Mouse (Mus musculus): ENCODE measurements around the gene Nrk.

The Nrk gene

DNA sequence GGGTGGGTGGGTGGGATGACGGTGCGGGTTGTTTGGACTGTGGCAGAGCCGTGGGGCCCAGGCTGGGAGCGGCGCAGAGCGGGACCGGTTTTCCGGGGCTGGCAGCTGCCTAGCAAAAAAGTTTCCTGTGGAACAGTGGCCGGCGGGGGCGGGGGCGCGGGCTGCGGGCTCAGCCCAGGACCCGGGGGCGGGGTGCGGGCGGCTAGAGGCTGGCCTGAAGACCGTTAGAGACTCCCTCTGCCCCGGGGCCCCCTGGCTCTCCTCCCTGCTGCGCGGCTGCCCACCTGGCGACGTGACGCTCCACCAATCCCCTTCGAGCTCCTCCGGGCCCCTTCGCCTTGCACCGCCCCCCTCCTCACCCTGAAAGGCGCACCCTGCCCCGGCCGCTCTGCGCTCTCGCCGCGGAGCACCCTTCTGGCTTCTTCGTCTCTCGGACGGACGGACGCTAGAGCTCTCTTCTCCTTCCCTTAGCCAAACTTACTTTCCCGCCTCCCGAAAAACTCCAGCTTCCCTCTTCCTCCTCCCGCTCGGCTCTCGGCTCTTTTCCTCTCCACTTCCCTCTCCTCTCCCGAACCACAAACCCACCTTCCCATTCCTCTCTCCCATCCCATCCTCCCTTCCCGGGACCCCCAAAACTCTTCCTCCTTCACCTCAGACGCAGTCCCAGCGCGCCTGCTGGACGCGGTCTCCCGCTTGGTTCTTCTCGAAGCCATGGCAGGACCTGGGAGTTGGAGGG lies at the start of gene Nrk:
TSS of gene Nrk (plus strand) at position 390 of the 736 bp plus-strand sequence.
- DNase-seq = no peak

DNA sequence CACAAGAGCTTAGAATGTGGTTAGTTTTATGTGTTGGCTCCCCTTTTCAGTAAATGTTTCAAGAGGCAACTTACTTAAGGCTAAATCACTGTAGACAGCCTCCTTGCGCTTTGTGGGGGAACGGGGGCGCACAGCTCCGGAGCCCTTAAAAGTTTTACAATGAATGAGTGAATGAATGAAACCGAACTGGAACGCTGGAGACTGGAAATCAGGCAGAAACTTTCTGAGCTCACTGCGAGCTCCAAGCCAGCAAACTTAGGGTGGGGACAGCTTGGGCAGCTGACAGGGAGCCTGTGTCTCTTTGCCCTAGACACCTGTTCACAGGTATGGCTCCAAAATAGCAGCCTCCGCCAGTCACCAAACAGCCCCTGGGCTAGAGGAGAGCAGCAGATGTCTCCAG lies 864 bp upstream of the Nrk start:
- DNase-seq = no peak

DNA sequence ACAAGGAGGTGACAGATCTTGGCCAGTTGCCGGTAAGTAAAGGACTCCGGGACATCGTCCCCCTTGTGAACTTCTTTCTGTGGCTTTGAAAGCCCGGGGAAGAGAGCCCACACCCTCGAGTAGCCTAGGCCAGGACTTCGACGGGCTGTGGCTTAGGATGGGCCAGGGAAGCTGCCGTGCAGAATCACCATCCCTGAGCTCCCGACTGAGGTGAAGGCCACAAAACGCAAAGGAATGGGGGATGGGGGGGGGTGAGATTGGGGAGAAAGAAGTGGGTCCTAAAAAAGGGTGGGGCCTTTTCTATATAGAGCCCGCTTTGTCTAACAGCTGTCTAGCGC lies 516 bp downstream of the Nrk start:
- no peak for DNase-seq

DNA sequence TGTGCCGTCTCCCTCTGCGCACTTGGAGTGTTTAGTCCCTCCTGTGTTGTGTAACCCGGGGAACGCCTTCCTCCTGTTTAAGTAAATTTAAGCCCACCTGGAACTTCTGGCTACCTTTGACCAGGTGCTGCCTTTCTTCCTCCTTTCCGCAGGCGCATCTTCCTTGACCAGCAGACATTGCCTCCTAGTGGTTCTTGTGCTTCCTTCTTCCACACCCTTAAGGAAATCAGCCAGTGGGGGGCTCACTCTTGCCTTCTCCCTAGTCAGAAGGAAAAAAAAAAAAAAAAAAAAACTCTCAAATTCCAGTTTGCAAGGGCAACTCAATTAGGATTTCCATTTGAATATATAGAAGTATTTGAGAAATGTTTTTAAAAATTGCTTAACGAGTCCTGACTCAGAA lies 4.8 kb downstream of the Nrk start:
- no peak for DNase-seq

DNA sequence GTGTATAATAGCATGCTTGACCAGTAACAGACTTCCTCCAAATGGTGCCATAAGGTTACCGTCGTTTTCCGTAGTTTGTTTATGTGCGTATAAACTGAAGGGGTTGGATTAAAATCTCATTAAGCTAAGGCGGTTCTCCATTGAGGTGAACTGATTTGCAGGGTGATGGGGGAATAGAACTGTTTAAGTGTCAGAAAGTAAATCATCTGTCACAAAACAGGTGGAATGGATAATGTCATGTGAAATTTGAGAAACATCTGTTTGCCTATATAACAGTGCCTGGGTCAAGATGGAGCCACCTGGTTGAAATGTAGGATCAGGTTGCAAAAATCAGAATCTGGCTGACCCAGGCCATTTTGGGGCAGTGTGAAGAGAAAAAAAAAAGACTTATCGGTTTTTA lies 29.7 kb downstream of the Nrk start:
- no peak for DNase-seq

DNA sequence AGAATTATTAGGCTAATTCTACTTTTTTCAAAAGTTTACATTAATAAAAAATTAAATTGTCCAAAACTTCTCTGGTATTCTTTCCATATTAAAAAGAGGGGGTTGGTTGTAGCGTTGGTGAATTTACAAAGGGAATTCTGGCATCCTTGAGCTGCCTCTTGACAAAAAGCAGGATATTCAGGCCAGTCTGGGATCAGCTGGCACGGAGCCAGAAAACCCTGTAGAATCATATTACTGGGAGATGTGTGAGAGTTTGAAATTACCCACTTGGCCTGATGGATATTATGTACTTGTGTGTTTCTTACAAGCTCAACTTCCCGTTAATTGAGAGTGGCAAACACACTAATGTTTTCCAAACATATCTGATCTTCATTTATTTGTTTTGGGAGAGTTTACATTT lies 46.5 kb downstream of the Nrk start:
- DNase-seq = no peak

DNA sequence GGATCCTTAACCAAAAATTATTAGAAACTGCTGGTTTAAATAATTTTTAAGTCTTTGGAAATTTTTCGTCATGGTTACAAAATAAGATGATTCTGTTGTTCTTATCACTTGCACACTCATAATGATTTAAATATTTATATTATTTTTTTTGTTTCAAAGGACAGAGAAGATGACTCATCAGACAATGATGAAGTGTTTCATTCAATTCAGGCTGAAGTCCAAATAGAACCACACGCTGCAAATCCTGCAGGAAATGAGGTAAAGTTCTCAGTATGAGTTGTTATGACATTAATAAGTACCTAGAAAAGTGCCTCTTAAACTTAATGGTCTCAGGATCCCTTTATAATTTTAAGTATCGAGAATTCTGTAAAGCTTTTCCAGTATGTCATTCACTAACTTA lies 64.3 kb downstream of the Nrk start:
- DNase-seq = no peak

DNA sequence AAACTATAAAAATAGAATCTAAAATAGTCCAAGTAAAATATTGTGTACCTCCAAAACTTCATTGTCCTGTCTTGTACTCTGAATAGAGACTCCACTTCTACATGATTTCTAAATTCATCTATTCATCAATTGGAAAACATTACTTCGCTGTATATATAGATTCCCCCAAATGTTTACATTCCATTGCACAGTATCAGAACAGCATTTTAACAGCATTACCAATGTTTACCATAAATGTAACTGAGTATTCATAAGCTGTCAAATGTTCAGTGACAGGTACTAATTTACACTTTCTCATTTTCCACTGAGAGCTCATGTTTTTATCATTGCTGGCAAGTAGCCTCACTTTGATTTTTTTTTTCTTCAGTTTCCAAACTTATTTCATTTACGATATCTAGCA lies 65.0 kb downstream of the Nrk start:
- no peak for DNase-seq

DNA sequence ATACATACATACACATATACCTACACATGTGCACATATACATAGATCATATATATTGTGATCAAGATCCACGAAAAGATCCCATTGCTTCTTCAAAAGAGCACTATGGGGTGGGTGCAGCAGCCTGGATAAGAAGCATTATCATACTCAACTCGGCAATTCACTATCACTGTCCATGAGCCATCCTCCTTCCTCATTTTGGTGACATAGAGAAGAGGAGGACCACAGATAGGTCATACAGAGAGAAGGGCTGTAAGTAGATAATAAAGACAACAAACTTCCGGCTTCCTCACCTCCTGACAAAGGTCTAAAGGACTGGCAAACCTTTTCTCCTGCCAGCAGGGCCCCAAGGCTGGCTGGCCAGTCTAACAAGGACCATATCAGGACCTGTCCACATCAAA lies 100.3 kb downstream of the Nrk start:
- no peak for DNase-seq

DNA sequence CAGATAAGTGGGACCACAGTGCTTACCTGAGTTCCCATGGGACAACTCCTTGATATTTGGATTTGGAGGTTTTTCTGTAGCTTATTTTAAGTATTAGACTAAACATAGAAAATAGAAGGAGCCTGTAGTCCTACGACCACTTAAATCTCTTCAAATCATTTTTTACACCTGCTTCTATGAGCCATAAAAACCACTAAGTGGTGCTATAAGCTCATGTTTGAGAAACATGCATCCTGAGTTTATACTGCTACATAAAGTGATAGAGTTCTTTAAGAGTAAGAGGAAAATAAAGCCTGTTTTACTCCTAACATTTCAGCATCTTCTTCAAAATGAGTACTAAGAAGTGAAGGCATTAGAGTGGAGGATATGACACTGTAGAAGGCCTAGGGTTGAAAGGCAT lies 102.3 kb downstream of the Nrk start:
- no peak for DNase-seq

DNA sequence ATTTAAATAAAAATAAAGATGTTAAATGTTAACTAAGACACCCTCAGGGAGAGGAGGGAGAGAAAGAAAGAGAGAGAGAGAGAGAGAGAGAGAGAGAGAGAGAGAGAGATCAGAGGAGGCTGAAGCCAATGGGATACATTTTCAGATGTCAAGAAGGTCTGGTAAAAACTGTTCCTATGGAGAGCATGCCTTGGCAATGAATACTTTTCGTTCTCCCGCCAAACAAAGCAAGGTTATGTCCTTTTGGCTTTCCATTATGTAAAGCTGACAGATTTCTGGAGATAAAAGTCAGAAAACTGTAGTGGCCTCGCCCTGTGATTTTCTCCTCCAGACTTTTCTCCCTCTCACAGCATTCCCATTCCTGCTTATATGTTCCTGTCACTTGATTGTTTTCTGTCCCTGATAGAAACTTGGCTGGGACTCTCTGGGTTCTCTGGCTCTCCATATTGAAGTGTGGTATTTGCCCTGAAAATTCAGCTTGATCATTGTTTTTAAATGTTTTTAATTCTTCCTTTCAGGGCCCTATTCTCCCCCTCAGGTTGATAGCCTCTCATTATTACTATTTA lies 112.4 kb downstream of the Nrk start:
- no peak for DNase-seq

DNA sequence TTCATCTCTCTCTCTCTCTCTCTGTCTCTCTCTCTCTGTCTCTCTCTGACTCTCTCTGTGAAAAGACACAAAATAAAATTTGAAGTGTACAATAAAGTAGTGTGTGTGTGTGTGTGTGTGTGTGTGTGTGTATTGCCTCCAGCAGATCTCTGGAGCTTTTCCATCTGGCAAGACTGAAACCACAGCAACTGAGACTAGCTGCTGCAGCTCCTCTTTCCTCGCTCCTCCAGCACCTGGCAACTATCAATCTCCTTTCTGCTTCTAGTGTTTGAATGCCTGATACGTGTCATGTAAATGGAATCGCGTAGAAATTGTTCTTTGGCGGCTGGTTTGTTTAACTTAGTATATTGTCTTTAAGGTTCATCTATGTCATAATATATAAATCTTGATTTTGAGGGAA lies 113.1 kb downstream of the Nrk start:
- DNase-seq = peak in 1 of 2 experiments; percentile 5

DNA sequence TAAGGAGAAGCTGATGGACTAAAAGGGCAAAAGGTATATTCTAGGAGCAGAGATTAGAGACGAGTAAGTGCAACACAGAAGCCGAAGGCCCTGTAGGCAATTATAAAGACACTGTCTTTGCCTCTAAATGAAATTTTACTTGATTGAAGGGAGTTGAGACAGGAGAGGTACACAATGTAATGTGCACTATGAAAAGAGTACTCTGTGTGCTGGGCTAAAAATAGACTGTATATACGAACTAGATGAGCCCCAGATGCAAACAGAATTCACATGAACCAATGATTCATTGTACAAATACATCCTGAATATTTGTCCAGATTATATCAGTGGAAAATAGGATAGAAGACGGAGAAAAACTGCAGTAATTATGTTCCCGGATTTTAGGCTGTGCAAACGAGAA lies 113.7 kb downstream of the Nrk start:
- DNase-seq = no peak

DNA sequence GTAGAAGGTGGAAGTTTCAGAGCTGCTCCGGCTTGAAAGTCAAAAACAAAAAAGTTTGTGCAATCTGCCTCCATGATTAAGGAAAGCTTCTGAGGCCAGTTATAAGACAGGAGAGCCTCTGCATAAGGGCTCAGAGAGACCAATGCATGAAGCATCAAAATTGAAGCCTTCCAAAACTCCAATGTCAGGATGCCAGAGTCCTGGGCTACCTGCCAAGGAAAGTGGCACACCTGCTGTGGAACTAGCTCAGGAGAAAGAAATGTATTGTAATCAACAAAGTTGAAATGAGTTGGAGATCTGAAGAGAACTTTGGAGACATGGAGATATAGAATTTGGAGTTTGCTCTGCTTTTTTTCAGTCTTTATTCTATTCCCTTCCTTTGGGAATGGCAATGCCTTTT lies 123.4 kb downstream of the Nrk start:
- no peak for DNase-seq

DNA sequence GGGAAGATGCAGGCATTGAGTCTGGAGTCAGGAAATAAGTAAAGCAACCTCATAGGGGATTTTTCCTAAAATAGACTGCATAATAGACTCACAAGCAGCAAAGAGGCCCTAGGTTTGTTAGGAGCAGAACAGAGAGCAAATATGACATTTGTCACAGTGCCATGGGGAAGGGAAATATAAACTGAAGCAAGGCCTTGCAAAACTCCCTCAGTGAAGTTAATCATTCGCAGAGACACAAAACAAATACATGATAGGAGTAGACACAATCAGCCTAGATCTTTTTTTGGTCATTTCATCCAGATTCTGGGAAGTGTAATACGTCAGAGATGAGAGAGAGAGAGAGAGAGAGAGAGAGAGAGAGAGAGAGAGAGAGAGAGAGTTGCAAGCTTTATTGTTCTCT lies 125.1 kb downstream of the Nrk start:
- DNase-seq = no peak

DNA sequence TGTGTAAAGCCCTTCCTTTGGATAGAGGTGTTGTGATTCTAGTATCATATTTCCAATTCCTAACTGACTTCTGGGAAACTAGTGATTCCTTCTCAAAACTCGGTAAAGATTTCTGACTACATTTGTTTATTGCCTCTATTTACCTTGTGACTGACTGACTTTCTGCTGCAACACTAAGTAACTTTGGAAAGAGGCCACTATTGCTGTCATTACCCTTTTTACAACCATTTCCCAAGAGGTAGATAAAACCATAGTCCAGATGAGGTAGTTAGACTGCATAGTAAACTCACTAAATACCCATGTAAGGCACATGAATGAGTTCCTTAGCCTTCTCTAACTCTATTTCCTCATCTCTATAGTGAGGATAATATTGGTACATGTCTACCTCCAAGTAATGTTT lies 126.9 kb downstream of the Nrk start:
- DNase-seq = no peak

DNA sequence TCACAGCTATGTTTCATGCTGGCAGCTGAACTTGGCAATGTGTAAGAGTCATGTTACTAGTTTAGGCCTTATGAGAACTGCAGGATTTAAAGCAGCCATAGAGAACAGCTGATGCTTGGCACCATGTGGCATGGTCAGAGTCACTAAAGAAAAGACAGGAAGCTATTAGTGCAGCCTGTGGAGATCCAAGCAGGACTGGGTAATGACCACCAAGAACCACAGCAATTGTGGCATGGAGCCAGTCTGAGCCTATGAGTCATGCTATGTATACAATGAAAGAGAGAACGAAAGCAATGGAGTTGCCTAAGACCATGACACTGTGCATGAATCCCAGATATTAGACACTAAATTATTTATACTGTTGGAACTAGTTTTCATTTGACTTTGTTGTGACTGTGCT lies 137.7 kb downstream of the Nrk start:
- DNase-seq = no peak

DNA sequence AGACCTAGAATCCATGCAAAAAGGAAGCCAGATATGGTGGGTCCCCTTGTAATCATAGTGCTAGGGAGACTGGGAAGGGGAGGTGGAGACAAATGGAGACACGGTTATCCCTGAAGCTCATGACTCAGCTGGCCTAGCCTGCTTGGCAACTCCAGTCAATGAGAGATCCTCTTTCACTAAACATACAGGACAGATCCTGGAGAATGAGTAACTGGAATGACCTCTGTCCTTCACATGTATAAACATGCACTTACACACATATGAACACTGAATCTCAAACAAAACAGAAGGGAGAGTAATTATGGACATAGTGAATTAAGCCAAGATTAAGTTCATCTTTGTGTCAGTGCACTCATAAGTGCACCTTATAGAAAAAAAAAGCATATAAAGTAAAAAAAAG lies 138.9 kb downstream of the Nrk start:
- no peak for DNase-seq
